Mouse (Mus musculus) embryonic fibroblast, embryonic 13.5 days (primary cell): ENCODE results near the gene Ppp1r1c.

Experiments used
- CTCF ChIP-seq: IDR thresholded peaks from 2 replicates; pipeline ENCODE4 v1.5.1; 2011; ENCODE audit warnings: mild to moderate bottlenecking, control low read depth, low read length, moderate library complexity, borderline replicate concordance; ENCODE audit not compliant: insufficient read depth
- POLR2A ChIP-seq: IDR thresholded peaks from 2 replicates; pipeline ENCODE4 v1.6.1; 2011; ENCODE audit warnings: low read depth, mild to moderate bottlenecking, control low read depth, low read length, moderate library complexity

- no peak for TF ChIP-seq CTCF
- TF ChIP-seq POLR2A: no peak
Observed at GRCm38 (mm10) chr2:79751685-79752084, 44.1 kb downstream of the Ppp1r1c start.
